Mouse (Mus musculus): ENCODE measurements around the gene Galnt18. TPM values are rescaled to one million over a fixed set of nuclear protein-coding genes. Genes with fewer than 3 reads are reported as not detected.

The Galnt18 gene
- polyA plus RNA-seq, 1 experiment from 2014 or later = 20.8 TPM

DNA sequence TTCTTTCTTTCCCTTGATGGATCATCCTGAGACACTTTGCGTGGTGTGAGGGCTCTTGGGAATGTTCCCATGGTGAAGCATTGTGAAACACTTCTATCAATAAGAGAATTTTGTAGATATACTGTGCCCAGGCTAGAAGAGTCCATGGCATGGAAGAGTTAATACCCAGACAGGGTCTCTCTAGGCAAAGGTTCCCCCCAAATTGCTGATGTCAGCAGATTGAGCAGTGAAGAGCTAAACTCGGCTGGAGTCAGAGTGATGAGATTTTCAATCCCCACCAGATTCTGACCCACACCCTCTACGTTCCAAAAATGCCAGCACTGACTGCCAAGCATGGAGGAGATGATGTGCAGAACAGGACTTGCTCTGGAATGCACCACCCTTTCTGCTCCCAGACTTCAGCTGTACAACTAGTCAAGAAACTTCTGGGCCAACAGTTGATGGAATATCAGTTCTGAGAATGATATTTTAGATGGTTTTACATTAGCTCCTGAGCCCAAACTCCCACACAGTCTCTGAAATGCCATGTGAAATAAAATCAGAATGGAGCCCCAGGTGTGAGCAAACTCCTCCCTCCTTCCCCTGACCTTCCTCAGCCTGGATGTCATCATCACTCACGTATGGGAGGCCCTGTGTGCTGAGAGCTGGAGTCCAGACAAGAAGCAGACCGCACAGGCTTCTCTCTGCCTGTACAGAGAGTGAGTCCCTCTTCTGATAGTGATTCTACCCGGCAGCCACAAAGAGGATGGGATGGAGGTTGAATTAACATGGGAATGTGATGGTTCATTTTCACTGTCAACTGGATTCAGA, 329.3 kb downstream of the Galnt18 start:
- no peak overlapping the region for H3K9ac ChIP-seq (ENCODE audit: low read depth, low read length)
- no peak overlapping the region for H3K4me3 ChIP-seq (ENCODE audit: low read depth, low read length)
- H3K4me2 ChIP-seq (ENCODE audit: low read length) = no peak overlapping the region
- H3K9me3 ChIP-seq (replicated peaks; ENCODE audit: control insufficient read depth, low read length, poor library complexity, severe bottlenecking) = no peaks in the 10 kb centered on the region
- no peaks in the 10 kb centered on the region for H3K36me3 ChIP-seq (ENCODE audit: control insufficient read depth, insufficient read depth, low read length)
- ATAC-seq = no peak
- WGBS = 73% methylated on average over 6 of the region's 6 CpGs
- no peaks in the 10 kb centered on the region for H3K27me3 ChIP-seq (ENCODE audit: control insufficient read depth, insufficient read depth, low read depth, low read length)
- no peak overlapping the region for H3K27ac ChIP-seq (ENCODE audit: low read length)
- no peaks in the 10 kb centered on the region for H3K4me1 ChIP-seq (ENCODE audit: control insufficient read depth, insufficient read depth, low read length)

- 20% methylated on average over 2 of the region's 2 CpGs for WGBS
- Histone ChIP-seq H3K4me3 (ENCODE audit: low read depth, low read length) (no peak overlapping the region), H3K9ac (ENCODE audit: low read depth, low read length) (no peak overlapping the region), H3K9me3 (replicated peaks; ENCODE audit: control insufficient read depth, low read length, poor library complexity, severe bottlenecking) (no peaks in the 10 kb centered on the region), H3K27ac (ENCODE audit: low read length) (no peak overlapping the region), H3K4me1 (ENCODE audit: control insufficient read depth, insufficient read depth, low read length) (peaks cover 6% of the 10 kb centered on the region), H3K4me2 (ENCODE audit: low read length) (no peak overlapping the region), H3K36me3 (ENCODE audit: control insufficient read depth, insufficient read depth, low read length) (no peaks in the 10 kb centered on the region), H3K27me3 (ENCODE audit: control insufficient read depth, insufficient read depth, low read depth, low read length) (no peaks in the 10 kb centered on the region)
- no peak for ATAC-seq
These were observed 346.6 kb downstream of the Galnt18 start for GRCm38 (mm10) chr7:111433173-111433572.

- ATAC-seq = no peak
- 80% methylated on average over 1 of the region's 1 CpGs for WGBS
These were observed 352.4 kb downstream of the Galnt18 start for GRCm38 (mm10) chr7:111427392-111427791.

More at GRCm38 (mm10) chr7:111427392-111427791, 352.4 kb downstream of the Galnt18 start:
- no peak overlapping the region for H3K4me3 ChIP-seq (ENCODE audit: low read depth, low read length)
- H3K4me2 ChIP-seq (ENCODE audit: low read length) = no peak overlapping the region
- no peaks in the 10 kb centered on the region for H3K9me3 ChIP-seq (replicated peaks; ENCODE audit: control insufficient read depth, low read length, poor library complexity, severe bottlenecking)
- no peaks in the 10 kb centered on the region for H3K36me3 ChIP-seq (ENCODE audit: control insufficient read depth, insufficient read depth, low read length)
- H3K4me1 ChIP-seq (ENCODE audit: control insufficient read depth, insufficient read depth, low read length) = no peaks in the 10 kb centered on the region
- H3K27me3 ChIP-seq (ENCODE audit: control insufficient read depth, insufficient read depth, low read depth, low read length) = no peaks in the 10 kb centered on the region
- H3K9ac ChIP-seq (ENCODE audit: low read depth, low read length) = no peak overlapping the region
- no peak overlapping the region for H3K27ac ChIP-seq (ENCODE audit: low read length)

Small RNAs within 50 kb of the gene (microRNA-seq; reads per million reads assigned to microRNA genes)
- gene Gm25787 = not detected

Other genes starting within 250 kb of the Galnt18 start
- 78.4 and 85.8 TPM in 2 replicates for gene Usp47, start 243.5 kb upstream of the Galnt18 start, polyA plus RNA-seq (2015; fragmentation: Nextera tagmentation; extraction: Ambion mirVana)

All from midbrain, embryonic 16.5 days (tissue).